Mouse (Mus musculus) ovary, adult 18-20 months (tissue): Measurements from ENCODE around the gene Dync1li1.

ENCODE experiments used
- DNase-seq: peaks from one replicate; pipeline ENCODE4 v3.0.0; 2022; ENCODE audit warnings: low spot score, mixed read lengths

Dync1li1 gene

GRCm38 (mm10) chr9:114768066-114768465 lies 79.5 kb downstream of the Dync1li1 start:
- DNase-seq, result no peak

- no peak for DNase-seq
These were observed 81.6 kb downstream of the Dync1li1 start for GRCm38 (mm10) chr9:114770224-114770623.

DNA sequence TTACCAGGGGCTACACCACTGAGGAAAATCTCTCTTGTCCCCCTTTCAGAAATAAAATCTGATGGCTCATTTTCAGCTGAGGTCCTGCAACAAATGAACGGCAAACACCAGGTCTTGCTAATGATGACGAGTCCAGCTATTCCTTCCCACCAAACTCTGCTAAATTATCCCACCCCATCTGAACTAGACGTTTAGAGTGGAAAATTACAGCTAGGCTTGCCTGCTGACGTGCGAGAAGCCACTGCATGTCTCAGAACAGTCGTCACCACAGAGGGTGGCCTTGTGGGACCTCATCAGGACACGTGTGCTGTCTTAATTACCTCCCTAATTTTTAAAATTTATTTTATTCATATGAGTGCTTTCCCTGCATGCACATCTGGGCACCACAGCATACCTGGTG lies 83.0 kb downstream of the Dync1li1 start:
- DNase-seq, result no peak
